Mouse (Mus musculus): ENCODE measurements at regions not wholly inside any gene's neighbourhood (a gene's known extent, or its start where the extent isn't known, plus 50 kb on each side); places are given as distances from the start of the nearest gene placed in this dataset.

GRCm38 (mm10) chr8:35934115-35934607, 168.6 kb downstream of the Gm19410 start:
- DNase-seq (ENCODE audit: low spot score in 2 of 2), result no peak

GRCm38 (mm10) chr8:35935034-35935433, 169.4 kb downstream of the Gm19410 start:
- DNase-seq (ENCODE audit: low spot score in 2 of 2), result no peak

GRCm38 (mm10) chr8:35939199-35939598, 173.6 kb downstream of the Gm19410 start:
- DNase-seq (ENCODE audit: low spot score in 2 of 2), result no peak

GRCm38 (mm10) chr8:35942515-35942914, 176.9 kb downstream of the Gm19410 start:
- DNase-seq (ENCODE audit: low spot score in 2 of 2), result no peak

- no peak for DNase-seq (ENCODE audit: low spot score in 2 of 2)
Observed at GRCm38 (mm10) chr8:35943686-35944085, 178.1 kb downstream of the Gm19410 start.

- no peak for DNase-seq (ENCODE audit: low spot score in 2 of 2)
Observed at GRCm38 (mm10) chr8:35944461-35944860, 178.9 kb downstream of the Gm19410 start.

GRCm38 (mm10) chr8:35946539-35946940, 180.9 kb downstream of the Gm19410 start:
- no peak for DNase-seq (ENCODE audit: low spot score in 2 of 2)

GRCm38 (mm10) chr8:35948146-35948545, 182.6 kb downstream of the Gm19410 start:
- no peak for DNase-seq (ENCODE audit: low spot score in 2 of 2)

- DNase-seq (ENCODE audit: low spot score in 2 of 2), result no peak
Observed at GRCm38 (mm10) chr8:35948751-35949183, 183.2 kb downstream of the Gm19410 start.

GRCm38 (mm10) chr8:35955506-35955905, 189.9 kb downstream of the Gm19410 start:
- no peak for DNase-seq (ENCODE audit: low spot score in 2 of 2)

- no peak for DNase-seq (ENCODE audit: low spot score in 2 of 2)
Observed at GRCm38 (mm10) chr8:35956319-35956718, 190.7 kb downstream of the Gm19410 start.

GRCm38 (mm10) chr8:35959201-35959600, 193.6 kb downstream of the Gm19410 start:
- no peak for DNase-seq (ENCODE audit: low spot score in 2 of 2)

- no peak for DNase-seq (ENCODE audit: low spot score in 2 of 2)
Observed at GRCm38 (mm10) chr8:35960867-35961614, 195.5 kb downstream of the Gm19410 start.

GRCm38 (mm10) chr8:35961615-35962220, 196.1 kb downstream of the Gm19410 start:
- no peak for DNase-seq (ENCODE audit: low spot score in 2 of 2)

GRCm38 (mm10) chr8:35964932-35965331, 199.3 kb downstream of the Gm19410 start:
- no peak for DNase-seq (ENCODE audit: low spot score in 2 of 2)

GRCm38 (mm10) chr8:35968341-35968740, 202.8 kb downstream of the Gm19410 start:
- DNase-seq (ENCODE audit: low spot score in 2 of 2), result no peak

GRCm38 (mm10) chr8:35971082-35971481, 205.5 kb downstream of the Gm19410 start:
- no peak for DNase-seq (ENCODE audit: low spot score in 2 of 2)

GRCm38 (mm10) chr8:35974323-35975029, 208.9 kb downstream of the Gm19410 start:
- DNase-seq (ENCODE audit: low spot score in 2 of 2), result no peak

- DNase-seq (ENCODE audit: low spot score in 2 of 2), result no peak
Observed at GRCm38 (mm10) chr8:35979638-35980255, 214.2 kb downstream of the Gm19410 start.

- DNase-seq (ENCODE audit: low spot score in 2 of 2), result no peak
Observed at GRCm38 (mm10) chr8:35983083-35983482, 217.5 kb downstream of the Gm19410 start.

GRCm38 (mm10) chr8:35985152-35985689, 219.6 kb downstream of the Gm19410 start:
- peak in 1 of 2 experiments; percentile 24 for DNase-seq (ENCODE audit: low spot score in 2 of 2)
